Mouse (Mus musculus): Measurements from ENCODE around the gene Clcn6.
A peak's percentile ranks its signal among the peaks of the same experiment; 100 is the strongest.
"Not testable (repeated sequence)": the region's sequence is repeated elsewhere in the genome, so short reads cannot be mapped to it uniquely, and the experiment has no call there.

The Clcn6 gene

GRCm38 (mm10) chr4:148065702-148066400 lies 27.2 kb upstream of the Clcn6 start:
- no peak for DNase-seq (ENCODE audit: low spot score)

- DNase-seq (ENCODE audit: low spot score), result no peak
These were observed 22.5 kb upstream of the Clcn6 start for GRCm38 (mm10) chr4:148061086-148061480.

GRCm38 (mm10) chr4:148060120-148061085 lies 21.8 kb upstream of the Clcn6 start:
- peak; percentile 51 for DNase-seq (ENCODE audit: low spot score)

DNA sequence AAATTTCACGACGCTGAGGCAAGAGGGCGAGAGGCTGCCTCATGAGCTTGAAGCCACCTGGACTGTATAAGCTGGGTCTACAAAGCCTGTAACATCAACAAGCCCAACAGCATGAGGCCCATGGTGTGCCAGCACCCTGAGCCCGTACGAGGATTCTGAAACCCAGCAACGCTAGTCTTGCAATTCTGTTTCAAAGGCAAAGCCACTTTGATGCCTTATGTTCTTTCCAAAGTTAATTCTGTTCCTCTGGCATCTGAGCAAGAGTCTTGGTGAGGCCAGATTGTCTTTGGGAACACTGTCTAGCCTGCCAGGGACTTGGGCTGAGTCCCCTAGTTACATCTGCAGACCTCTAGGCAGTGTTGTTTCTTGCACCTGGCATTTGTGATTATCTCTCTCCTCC lies 20.4 kb upstream of the Clcn6 start:
- DNase-seq (ENCODE audit: low spot score), result no peak

GRCm38 (mm10) chr4:148058218-148058819 lies 19.7 kb upstream of the Clcn6 start:
- no peak for DNase-seq (ENCODE audit: low spot score)

- no peak for DNase-seq (ENCODE audit: low spot score)
These were observed 19.1 kb upstream of the Clcn6 start for GRCm38 (mm10) chr4:148057661-148058209.

GRCm38 (mm10) chr4:148056801-148057200 lies 18.2 kb upstream of the Clcn6 start:
- no peak for DNase-seq (ENCODE audit: low spot score)

DNA sequence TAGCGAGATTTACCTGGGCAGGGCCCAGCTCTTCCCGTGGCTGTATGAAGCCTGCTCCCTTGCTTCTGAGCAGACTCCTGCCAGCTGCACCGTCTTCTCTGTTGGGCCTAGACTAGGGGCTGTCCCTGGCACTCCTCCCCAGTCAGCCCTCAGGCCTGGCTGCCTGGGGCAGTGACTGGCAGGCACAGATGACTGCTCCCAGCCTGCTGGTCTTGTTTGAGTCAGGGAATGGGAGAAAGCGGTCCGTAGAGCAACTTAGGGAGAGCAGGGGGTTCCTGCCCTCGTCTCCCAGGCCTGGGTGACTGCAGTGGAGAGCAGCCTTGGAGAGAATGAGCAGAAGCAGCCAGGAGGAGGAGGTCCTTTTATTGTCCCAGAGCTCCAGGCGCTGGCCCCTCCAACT lies 17.6 kb upstream of the Clcn6 start:
- DNase-seq (ENCODE audit: low spot score), result no peak

- DNase-seq (ENCODE audit: low spot score), result no peak
These were observed 16.5 kb upstream of the Clcn6 start for GRCm38 (mm10) chr4:148054961-148055695.

- no peak for DNase-seq (ENCODE audit: low spot score)
These were observed 14.8 kb upstream of the Clcn6 start for GRCm38 (mm10) chr4:148053417-148053920.

- DNase-seq (ENCODE audit: low spot score), result no peak
These were observed 14.4 kb upstream of the Clcn6 start for GRCm38 (mm10) chr4:148052976-148053375.

DNA sequence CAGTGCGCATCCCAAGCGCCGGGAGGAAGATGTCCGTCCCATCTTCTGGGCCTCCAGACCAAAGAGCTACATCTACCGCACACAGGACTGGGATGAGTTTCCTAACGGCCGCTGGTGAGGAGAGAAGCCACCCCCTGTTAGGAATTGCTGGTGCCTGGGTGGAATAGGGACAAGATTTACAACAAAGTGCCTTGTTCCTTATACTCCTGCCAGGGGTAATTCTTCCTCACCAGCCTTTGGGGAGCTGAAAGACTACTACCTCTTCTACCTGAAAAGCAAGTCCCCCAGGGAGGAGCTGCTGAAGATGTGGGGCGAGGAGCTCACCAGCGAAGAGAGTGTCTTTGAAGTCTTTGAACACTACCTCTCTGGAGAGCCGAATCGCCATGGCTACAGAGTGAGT lies 13.3 kb upstream of the Clcn6 start:
- no peak for DNase-seq (ENCODE audit: low spot score)

- DNase-seq (ENCODE audit: low spot score), result no peak
These were observed 12.6 kb upstream of the Clcn6 start for GRCm38 (mm10) chr4:148051046-148051776.

DNA sequence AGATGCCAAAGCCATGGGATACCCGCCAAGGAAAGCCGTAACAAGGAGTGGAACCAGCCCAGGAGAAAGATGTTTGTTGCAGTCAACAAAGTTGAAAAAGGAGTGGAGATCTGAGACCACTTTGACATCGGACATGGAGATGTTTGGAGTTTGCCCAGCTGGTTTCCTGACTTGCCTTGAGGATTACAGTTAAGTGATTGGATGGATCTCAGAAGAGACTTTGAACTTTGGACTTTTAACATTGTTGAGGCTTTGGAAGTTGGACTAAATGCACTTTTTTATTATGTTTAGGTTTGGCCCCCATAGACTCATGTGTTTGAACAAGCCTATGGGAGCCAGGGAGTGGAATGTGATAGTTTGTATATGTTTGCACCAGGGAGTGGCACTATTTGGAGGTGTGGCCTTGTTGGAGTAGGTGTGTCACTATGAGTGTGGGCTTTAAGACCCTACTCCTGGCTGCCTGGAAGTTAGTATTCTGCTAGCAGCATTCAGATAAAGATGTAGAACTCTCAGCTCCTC lies 11.8 kb upstream of the Clcn6 start:
- not testable (repeated sequence) for DNase-seq (ENCODE audit: low spot score)

DNA sequence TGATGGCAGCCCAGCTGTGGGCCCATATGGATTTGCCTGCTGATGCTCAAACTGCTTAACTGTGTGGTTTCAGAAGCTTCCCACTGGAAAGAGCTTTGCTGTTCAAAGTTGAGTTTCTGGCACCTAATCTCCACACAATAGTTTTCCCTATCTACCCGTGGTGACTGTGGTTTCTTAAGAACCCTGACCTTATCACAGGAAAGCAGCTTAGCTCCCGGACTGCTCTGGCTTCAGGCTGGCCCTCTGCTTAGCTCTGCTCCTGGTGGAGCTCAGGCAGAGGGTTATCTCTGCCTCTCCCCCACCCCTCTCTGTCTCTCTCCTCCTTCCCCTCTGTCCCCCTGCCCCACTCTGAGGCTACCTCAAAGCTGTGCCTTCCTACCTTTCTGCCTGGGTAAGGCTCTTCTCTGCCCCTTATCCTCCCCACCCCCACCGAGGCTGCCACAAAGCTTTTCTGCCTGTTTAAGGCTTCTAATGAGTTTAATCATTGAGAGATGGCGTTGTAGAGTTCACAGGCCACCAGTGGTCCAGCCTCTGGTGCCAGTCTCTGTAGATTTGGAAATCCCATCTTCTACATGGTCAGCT lies 7.9 kb upstream of the Clcn6 start:
- DNase-seq (ENCODE audit: low spot score), result no peak

GRCm38 (mm10) chr4:148044113-148044512 lies 5.5 kb upstream of the Clcn6 start:
- DNase-seq (ENCODE audit: low spot score), result no peak

GRCm38 (mm10) chr4:148043327-148043726 lies 4.7 kb upstream of the Clcn6 start:
- not testable (repeated sequence) for DNase-seq (ENCODE audit: low spot score)

DNA sequence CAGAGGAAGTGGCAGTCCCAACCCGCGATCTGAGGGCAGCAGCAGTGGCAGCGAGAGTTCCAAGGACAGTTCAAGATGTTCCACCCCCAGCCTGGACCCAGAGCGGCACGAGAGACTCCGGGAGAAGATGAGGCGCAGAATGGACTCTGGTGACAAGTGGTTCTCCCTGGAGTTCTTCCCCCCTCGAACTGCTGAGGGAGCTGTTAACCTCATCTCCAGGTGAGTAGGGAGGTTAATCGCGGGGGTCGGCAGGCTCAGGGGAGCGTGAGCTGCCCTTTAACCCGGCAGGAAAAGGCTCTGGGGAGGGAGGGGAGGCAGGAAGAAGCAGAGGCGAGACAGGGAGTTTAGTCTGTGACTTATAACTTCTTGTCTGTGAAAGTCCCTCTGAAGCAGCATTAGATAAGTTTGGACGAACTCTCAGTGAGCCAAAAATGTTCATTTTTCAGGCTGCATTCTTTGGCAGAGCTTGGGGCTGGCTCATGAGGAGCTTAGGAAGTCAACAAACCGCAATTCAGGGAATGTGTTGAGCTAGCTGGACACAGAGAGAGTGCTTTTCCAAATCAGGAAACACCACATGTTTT lies 3.1 kb upstream of the Clcn6 start:
- DNase-seq (ENCODE audit: low spot score), result peak; percentile 41

- peak; percentile 68 for DNase-seq (ENCODE audit: low spot score)
These were observed 2.5 kb upstream of the Clcn6 start for GRCm38 (mm10) chr4:148040933-148041610.
